Mouse (Mus musculus): ENCODE measurements around the gene Pla2r1.

Pla2r1 gene

GRCm38 (mm10) chr2:60503991-60504390 is 49.1 kb downstream of the Pla2r1 start:
- in situ Hi-C loops (cut with MboI): no loop called here

- in situ Hi-C loops (cut with MboI): no loop called here
Observed at GRCm38 (mm10) chr2:60500583-60501116, 52.5 kb downstream of the Pla2r1 start.

- in situ Hi-C loops (cut with MboI): no loop called here
Observed at GRCm38 (mm10) chr2:60479906-60480305, 73.2 kb downstream of the Pla2r1 start.

GRCm38 (mm10) chr2:60478778-60479177 is 74.3 kb downstream of the Pla2r1 start:
- in situ Hi-C loops (cut with MboI): no loop called here

DNA sequence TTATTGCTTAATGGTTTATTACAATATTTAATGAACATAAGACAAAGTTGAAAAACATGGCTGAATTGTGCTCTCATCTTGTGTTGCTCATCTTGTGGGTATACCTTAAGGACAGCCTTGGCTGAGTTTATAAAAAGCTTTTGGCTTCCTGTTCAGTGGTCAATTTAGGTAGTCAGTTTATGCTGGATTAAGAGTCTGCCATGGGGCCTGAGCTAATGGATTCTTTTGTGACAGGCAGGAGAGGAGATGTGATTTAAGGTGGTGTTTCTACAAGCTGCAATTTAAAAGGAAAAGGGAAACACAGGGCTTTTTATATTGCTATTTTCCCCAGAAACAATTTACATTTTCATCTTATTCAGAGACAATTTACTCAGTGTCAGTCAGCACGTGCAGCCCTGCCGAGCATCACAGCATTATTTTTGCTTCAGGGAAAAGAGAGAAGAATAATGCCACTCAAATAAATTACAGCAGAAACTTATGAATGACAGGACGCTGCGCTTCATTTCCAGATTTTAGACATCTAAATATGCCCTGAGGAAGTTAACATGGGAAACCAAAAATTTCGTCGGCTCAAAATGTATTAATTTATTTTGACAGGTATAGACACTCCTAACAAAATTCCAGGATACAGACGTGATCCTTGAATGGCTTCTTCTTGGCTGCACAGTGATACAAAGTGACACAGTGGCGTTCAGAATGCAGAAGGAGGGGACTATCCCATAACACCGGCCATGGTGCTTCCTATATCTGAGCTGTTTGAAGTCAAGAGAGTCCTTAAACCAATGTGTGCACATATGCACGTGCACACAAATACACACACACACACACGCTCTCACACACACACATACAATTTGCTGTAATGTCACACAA is 84.0 kb downstream of the Pla2r1 start:
- in situ Hi-C loops (cut with MboI): no loop called here

GRCm38 (mm10) chr2:60452376-60452775 is 100.7 kb downstream of the Pla2r1 start:
- in situ Hi-C loops (cut with MboI): no loop called here

GRCm38 (mm10) chr2:60451119-60451773 is 101.9 kb downstream of the Pla2r1 start:
- in situ Hi-C loops (cut with MboI): no loop called here

- in situ Hi-C loops (cut with MboI): no loop called here
Observed at GRCm38 (mm10) chr2:60449732-60450131, 103.4 kb downstream of the Pla2r1 start.

DNA sequence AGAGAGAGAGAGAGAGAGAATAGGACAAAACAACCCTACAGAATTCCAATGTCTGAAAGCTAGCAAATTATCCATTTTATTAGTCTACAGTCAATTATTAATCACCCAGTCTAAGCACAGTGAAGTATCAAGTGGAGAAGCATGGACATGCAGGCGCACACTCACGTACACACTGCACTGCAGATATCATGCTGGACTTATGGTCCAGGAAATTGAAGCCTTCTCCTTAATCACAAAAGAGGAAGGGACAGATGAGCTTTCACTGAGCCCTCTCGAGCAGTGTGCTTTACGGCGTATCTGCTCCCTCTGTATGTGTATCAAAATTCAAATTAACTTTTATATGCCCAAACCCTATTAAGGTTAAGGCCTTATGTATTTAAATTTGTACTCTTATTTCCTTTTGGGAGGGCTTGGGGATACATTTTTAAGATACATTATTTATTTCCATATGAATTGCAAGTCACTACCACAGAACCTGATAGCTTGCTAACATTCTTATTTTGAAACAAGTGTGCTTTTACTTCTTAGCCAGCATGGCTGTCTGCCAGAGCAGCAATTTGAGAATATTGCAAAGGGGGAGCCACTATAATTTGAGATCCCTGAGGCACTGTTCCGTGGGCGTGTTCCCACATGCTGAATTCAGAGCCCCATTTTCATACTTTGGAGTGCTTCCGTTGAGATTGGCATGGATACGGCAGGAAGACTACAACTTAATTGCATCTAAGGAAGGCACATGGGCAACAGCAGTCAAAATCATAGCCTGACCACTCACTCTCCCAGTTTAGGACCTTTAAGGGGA is 108.2 kb downstream of the Pla2r1 start:
- in situ Hi-C loops (cut with MboI): no loop called here

DNA sequence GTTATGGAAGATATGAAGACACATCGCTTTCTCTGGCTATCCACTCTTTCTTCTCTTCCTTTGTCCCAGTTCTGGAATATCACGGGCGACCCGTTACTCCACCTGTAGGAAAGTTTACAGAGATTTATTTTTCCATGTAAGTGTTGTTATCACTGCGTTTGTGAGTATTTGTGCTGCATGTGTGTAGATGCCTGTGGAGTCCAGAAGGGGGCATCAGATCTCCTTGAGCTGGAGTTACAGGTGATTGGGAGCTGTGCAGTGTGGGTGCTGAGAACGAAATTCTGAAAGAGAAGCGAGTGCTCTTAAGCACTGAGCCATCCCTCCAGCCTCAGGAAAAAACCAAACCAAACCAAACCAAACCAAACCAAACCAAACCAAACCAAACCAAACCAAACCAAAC is 109.8 kb downstream of the Pla2r1 start:
- in situ Hi-C loops (cut with MboI): no loop called here

- in situ Hi-C loops (cut with MboI): no loop called here
Observed at GRCm38 (mm10) chr2:60441875-60442274, 111.2 kb downstream of the Pla2r1 start.

GRCm38 (mm10) chr2:60436802-60437201 is 116.3 kb downstream of the Pla2r1 start:
- in situ Hi-C loops (cut with MboI): no loop called here

- in situ Hi-C loops (cut with MboI): no loop called here
Observed at GRCm38 (mm10) chr2:60430315-60431021, 122.6 kb downstream of the Pla2r1 start.

- in situ Hi-C loops (cut with MboI): no loop called here
Observed at GRCm38 (mm10) chr2:60418075-60418474, 135.0 kb downstream of the Pla2r1 start.

DNA sequence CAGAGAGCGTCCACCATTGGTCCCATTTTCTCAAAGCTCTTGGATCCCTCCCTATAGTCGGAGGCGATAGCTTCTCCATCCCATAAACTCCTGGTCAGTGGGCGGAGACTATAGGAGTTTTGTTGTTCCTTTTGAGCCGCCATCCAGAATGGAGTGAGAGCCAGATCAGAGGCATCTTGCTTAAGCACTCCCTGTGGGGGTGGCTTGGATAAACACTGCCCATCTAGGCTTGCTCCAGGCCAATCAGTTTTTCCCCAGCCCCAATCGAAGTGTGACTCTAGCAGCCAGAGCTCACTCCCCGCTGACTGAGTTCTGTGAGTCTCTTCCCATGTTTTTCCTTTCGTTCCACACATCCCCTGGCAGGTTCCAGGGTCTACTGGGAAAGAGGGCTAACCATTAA is 138.8 kb downstream of the Pla2r1 start:
- in situ Hi-C loops (cut with MboI): no loop called here

DNA sequence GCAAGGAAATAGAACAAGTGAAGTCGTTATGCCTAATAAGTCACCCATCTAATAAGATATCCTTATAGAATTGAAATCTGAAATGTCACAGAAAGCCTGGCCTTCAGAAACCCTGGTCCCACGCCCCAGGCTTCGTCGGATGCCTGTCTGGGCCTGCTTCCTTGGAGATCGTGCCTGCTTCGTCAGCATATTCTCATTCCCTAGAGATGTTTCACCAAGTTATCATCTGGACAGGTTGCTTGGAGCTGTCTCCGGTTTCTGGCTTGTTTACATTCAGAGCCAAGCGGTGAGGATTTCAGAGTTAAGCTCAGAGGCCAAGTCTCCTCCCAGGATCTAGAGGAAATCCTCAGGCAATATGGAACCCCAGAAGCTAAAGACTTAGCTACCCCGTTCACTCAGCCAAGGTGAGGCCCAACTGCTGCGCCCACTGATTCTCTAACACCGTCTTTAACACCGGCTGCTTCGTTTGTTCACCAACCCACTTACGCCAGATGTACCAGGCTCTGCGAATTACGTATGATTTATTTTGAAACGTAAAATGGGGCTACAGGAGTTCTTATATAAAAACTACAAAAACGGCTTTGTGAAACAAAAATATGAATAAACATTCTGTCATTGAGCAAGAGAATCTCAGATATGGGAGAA is 140.0 kb downstream of the Pla2r1 start:
- in situ Hi-C loops (cut with MboI): no loop called here

DNA sequence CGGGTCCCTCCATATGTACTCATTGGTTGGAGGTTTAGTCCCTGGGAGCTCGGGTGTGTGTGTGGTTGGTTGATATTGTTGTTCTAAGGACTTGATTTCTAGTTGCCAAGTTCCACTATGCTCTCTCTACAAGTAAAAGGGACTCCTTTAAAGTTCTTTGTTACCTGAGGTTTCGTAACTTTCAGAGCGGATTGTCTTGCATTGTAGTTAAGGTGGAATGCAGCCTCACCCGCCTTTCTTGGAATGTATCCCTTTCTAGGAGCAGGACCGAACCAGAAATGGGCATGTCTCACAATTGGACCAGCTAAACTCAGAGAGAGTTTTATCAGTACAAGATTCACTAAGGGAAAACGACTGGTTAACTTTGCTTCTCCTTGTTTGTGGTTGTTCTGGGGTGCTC is 141.9 kb downstream of the Pla2r1 start:
- in situ Hi-C loops (cut with MboI): no loop called here

DNA sequence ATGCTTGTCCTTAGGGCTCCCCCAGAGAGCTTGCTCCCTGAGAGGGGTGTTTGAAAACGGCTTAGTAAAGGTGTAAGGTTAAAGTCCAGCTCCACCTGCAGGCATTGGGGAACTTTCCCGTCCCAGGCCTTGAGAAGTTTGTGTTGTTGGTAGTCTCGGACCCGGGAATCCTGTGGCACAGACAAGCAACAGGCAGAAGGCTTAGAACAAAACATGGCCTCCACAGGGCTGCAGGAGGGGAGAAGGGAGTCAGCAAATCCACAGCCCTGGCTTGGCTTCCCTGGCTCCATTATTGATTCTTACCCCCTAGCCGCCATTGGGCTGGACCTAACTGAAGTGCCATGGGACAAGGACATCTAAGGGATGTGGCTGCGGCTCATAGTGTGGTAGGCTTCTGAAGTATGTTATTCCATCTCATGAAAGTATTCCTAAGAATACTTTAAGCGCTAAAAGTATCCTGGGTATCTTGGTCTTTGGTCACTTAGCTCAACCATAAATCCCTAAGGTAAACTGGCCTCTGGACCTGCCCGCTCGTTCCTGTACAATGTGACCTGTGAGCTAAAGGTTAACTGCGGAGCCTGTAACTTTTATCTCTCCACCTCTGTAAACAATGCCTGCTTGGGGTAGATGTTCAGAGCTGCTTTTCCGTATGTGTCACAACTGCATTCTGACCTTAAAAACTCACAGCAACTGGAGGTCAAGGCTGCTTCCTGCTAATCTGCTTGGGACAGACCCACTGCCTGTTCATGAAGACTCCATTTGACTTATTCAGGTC is 142.9 kb downstream of the Pla2r1 start:
- in situ Hi-C loops (cut with MboI): no loop called here

DNA sequence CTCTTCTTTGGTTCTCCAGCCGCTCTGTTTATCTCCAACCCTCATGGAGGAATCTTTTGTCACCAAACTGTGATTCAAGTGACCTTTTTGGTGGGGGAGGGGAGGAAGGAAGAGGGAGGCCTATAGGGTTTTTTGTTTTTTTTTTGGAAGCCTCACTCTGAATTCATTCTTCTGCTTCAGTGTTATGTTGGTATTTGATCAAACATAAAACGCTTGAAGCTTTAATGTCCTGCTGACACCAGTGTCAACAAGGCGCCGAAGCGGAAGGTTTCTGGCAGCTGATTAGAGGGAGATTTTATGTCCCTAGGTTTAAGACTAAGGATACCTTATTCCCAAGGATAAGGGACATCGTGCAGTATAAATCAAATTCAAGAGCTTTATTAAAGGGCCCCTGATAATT is 143.9 kb downstream of the Pla2r1 start:
- in situ Hi-C loops (cut with MboI): no loop called here

GRCm38 (mm10) chr2:60407387-60407786 is 145.7 kb downstream of the Pla2r1 start:
- in situ Hi-C loops (cut with MboI): no loop called here

Measured in mature B cell (primary cell).